Mouse (Mus musculus) ES-Bruce4 (cell line): Measurements from ENCODE around the gene Iqcd.

Experiments used
- EP300 ChIP-seq: IDR thresholded peaks from 2 replicates; pipeline ENCODE4 v1.6.1; 2011; ENCODE audit warnings: low read depth, low read length; ENCODE audit not compliant: insufficient read depth
- POLR2A ChIP-seq: IDR thresholded peaks from one replicate; pipeline ENCODE4 v1.8.1; 2011; ENCODE audit warnings: low read length; ENCODE audit not compliant: insufficient read depth

GRCm38 (mm10) chr5:120568336-120568768 is 20.5 kb upstream of the Iqcd start:
- no peak for TF ChIP-seq POLR2A
- TF ChIP-seq EP300, result no peak
